Mouse (Mus musculus): ENCODE results near the gene Csrp2. TPM values are rescaled to one million over a fixed set of nuclear protein-coding genes. Genes with fewer than 3 reads are reported as not detected.

Csrp2 gene
- polyA plus RNA-seq, 1 experiment: 221 TPM

DNA sequence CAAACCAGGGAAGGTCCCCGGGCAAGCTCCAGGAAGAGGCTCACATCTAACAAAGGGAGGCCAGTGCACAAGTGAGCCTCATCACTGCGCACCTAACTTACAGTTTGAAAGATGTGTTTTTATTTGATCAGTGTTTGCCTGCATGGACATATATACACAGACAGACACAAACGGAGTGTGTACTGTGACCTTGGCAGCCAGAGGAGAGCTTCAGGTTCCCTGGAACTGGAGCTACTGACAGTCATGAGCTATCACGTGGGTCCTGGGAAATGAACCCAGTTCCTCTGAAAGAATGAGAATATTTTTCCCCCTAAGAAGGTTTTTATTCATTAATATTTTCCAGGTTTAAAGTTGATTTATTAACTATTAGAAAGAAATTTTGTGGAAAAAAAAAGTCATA is 63.2 kb downstream of the Csrp2 start:
- H3K27me3 ChIP-seq (ENCODE audit: control insufficient read depth, insufficient read depth, low read length, poor library complexity, severe bottlenecking): no peaks in the 10 kb centered on the region
- no peak for TF ChIP-seq POLR2A (IDR thresholded peaks at IDR 0.05; ENCODE audit: insufficient read depth, low read length)
- no peak overlapping the region for H3K27ac ChIP-seq (ENCODE audit: insufficient read depth, low read length)
- no peaks in the 10 kb centered on the region for H3K4me1 ChIP-seq (ENCODE audit: control insufficient read depth, insufficient read depth, low read length)
- H3K36me3 ChIP-seq (ENCODE audit: control insufficient read depth, insufficient read depth, low read length, poor library complexity, severe bottlenecking): no peaks in the 10 kb centered on the region
- H3K9ac ChIP-seq (ENCODE audit: low read depth, poor library complexity, severe bottlenecking): no peak overlapping the region
- H3K4me3 ChIP-seq (ENCODE audit: low read depth, low read length): no peak overlapping the region
- H3K9me3 ChIP-seq (replicated peaks; ENCODE audit: control insufficient read depth, insufficient read depth, low read length, poor library complexity, severe bottlenecking): no peaks in the 10 kb centered on the region

DNA sequence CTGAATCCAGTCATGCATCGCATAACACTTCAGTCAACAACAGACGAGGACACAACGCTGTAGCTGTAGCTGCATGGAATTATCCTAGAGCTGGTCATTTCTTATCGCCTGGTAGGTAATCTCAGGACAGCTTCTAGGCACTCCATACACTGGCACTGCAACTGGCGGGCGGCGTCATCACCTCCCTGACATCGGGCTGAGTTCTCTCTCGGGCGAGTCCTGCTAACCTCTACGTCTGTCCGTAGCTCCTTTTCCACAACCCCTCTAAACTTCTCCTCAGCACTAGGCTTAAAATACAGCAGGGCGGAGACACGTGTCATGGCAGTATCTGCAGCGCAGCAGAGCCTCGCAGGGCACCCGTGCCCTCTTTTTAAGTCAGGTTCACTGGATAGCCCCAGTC is 67.1 kb downstream of the Csrp2 start:
- H3K36me3 ChIP-seq (ENCODE audit: control insufficient read depth, insufficient read depth, low read length, poor library complexity, severe bottlenecking): no peaks in the 10 kb centered on the region
- H3K9me3 ChIP-seq (replicated peaks; ENCODE audit: control insufficient read depth, insufficient read depth, low read length, poor library complexity, severe bottlenecking): no peaks in the 10 kb centered on the region
- H3K27ac ChIP-seq (ENCODE audit: insufficient read depth, low read length): no peak overlapping the region
- no peak overlapping the region for H3K4me3 ChIP-seq (ENCODE audit: low read depth, low read length)
- no peaks in the 10 kb centered on the region for H3K27me3 ChIP-seq (ENCODE audit: control insufficient read depth, insufficient read depth, low read length, poor library complexity, severe bottlenecking)
- H3K4me1 ChIP-seq (ENCODE audit: control insufficient read depth, insufficient read depth, low read length): no peaks in the 10 kb centered on the region
- TF ChIP-seq POLR2A (IDR thresholded peaks at IDR 0.05; ENCODE audit: insufficient read depth, low read length) (no peak), CTCF (IDR thresholded peaks at IDR 0.05; ENCODE audit: low read depth, low read length) (no peak), EP300 (IDR thresholded peaks at IDR 0.05; ENCODE audit: insufficient read depth, low read depth, low read length) (no peak)
- H3K9ac ChIP-seq (ENCODE audit: low read depth, poor library complexity, severe bottlenecking): no peak overlapping the region

Other genes starting within 250 kb of the Csrp2 start
- gene E2f7, start 174.3 kb upstream of the Csrp2 start, polyA plus RNA-seq (2011; ENCODE audit: insufficient read depth, insufficient read length, low read depth, missing spikeins): 31.4 and 32.5 TPM in 2 replicates
- gene Zdhhc17, start 90.4 kb downstream of the Csrp2 start, polyA plus RNA-seq (2011; ENCODE audit: insufficient read depth, insufficient read length, low read depth, missing spikeins): 31.3 and 33.6 TPM in 2 replicates
- gene Osbpl8, start 245.0 kb downstream of the Csrp2 start, polyA plus RNA-seq (2011; ENCODE audit: insufficient read depth, insufficient read length, low read depth, missing spikeins): 14.1 and 16.4 TPM in 2 replicates